Mouse (Mus musculus) C2C12 (cell line): ENCODE results near the gene Por.

Experiments
- CEBPB ChIP-seq: IDR thresholded peaks from one replicate; pipeline ENCODE4 v1.6.1; 2011; ENCODE audit warnings: low read depth, mild to moderate bottlenecking, control low read depth, moderate library complexity
- CTCF ChIP-seq: IDR thresholded peaks from one replicate; pipeline ENCODE4 v1.5.1; 2011; ENCODE audit not compliant: control insufficient read depth, insufficient read depth, insufficient read length
- FOSL1 ChIP-seq: IDR thresholded peaks from one replicate; pipeline ENCODE4 v1.8.0; 2011; ENCODE audit warnings: mild to moderate bottlenecking, low read length; ENCODE audit not compliant: poor library complexity, insufficient read depth, severe bottlenecking
- MYOD1 ChIP-seq: IDR thresholded peaks from one replicate; pipeline ENCODE4 v1.6.1; 2011; ENCODE audit warnings: low read depth; ENCODE audit not compliant: control insufficient read depth, insufficient read length
- MYOG ChIP-seq: IDR thresholded peaks from one replicate; pipeline ENCODE4 v1.6.1; 2011; ENCODE audit not compliant: control insufficient read depth, insufficient read length; ENCODE audit errors: extremely low read depth

GRCm38 (mm10) chr5:135666890-135667289, 2.9 kb upstream of the Por start:
- TF ChIP-seq MYOD1 (no peak), CTCF (no peak), MYOG (no peak), CEBPB (no peak), FOSL1 (no peak)
